Mouse (Mus musculus) kidney, adult 2 months (tissue): ENCODE results near the gene Crtc2.

Source experiments
- CTCF ChIP-seq: fragments of 200-500 bp; conservative IDR thresholded peaks from 2 replicates; pipeline ENCODE4 v1.5.1; 2011; ENCODE audit warnings: low read depth, mild to moderate bottlenecking, control low read depth, low read length, moderate library complexity, mixed read lengths; ENCODE audit not compliant: insufficient read depth, insufficient read length
- POLR2A ChIP-seq: fragments of 200-500 bp; IDR thresholded peaks from one replicate; pipeline ENCODE4 v1.6.1; 2011; ENCODE audit warnings: low read depth, low read length, control low read depth

GRCm38 (mm10) chr3:90211475-90212398 is 42.2 kb upstream of the Crtc2 start:
- TF ChIP-seq CTCF (no peak), POLR2A (no peak)
